Mouse (Mus musculus): Measurements from ENCODE around the gene Btbd9. TPM values are rescaled to one million over a fixed set of nuclear protein-coding genes. Genes with fewer than 3 reads are reported as not detected.
A peak's percentile ranks its signal among the peaks of the same experiment; 100 is the strongest.
"Not testable (repeated sequence)": the region's sequence is repeated elsewhere in the genome, so short reads cannot be mapped to it uniquely, and the experiment has no call there.

Gene Btbd9
- polyA plus RNA-seq, 1 experiment: 32.7 TPM

GRCm38 (mm10) chr17:30525405-30526295 lies 50.6 kb downstream of the Btbd9 start:
- H3K27me3 ChIP-seq (ENCODE audit: control insufficient read depth, insufficient read depth, low read length): no peaks in the 10 kb centered on the region
- no peak for TF ChIP-seq CTCF (IDR thresholded peaks at IDR 0.05; ENCODE audit: borderline replicate concordance, insufficient read depth, low read depth, low read length)
- no peak for TF ChIP-seq POLR2A (IDR thresholded peaks at IDR 0.05; ENCODE audit: borderline replicate concordance, insufficient read depth, low read length)
- peak; percentile 53 to 55 for DNase-seq
- whole genome bisulfite sequencing: 31% methylated on average over 6 of the region's 6 CpGs
- no peak overlapping the region for H3K4me3 ChIP-seq (replicated peaks; ENCODE audit: insufficient read depth, low read depth, low read length)
- H3K27ac ChIP-seq (ENCODE audit: insufficient read depth, low read length): peak overlapping the region; percentile 58
- H3K4me1 ChIP-seq (ENCODE audit: control insufficient read depth, insufficient read depth, low read length): peaks cover 22% of the 10 kb centered on the region

DNA sequence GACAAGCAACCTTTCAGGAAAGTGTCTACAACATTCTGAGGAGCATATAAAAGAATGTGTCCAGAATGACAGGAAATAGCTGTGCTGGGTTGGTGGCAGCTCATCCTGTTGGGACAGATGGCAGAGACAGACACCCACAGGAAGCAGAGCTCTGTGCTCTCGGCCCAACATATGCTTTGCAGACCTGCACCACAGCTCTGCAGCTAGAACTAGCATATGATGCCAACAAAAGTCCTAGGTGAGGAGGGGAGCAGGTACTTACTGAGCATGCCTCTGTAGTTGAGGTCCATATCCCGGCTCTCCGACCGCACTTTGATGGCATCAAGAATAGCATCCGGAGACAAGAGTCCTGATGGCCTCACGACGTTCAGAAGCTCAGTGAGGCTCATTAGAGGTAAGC lies 51.8 kb downstream of the Btbd9 start:
- WGBS: 11% methylated on average over 7 of the region's 7 CpGs
- H3K4me1 ChIP-seq (ENCODE audit: control insufficient read depth, insufficient read depth, low read length): peaks cover 22% of the 10 kb centered on the region
- DNase-seq: peak; percentile 89 to 98
- TF ChIP-seq POLR2A (IDR thresholded peaks at IDR 0.05; ENCODE audit: borderline replicate concordance, insufficient read depth, low read length): peak; percentile 38; the same call in 1 of the 2 replicates
- TF ChIP-seq CTCF (IDR thresholded peaks at IDR 0.05; ENCODE audit: borderline replicate concordance, insufficient read depth, low read depth, low read length): no peak
- peak overlapping the region; percentile 41 for H3K4me3 ChIP-seq (replicated peaks; ENCODE audit: insufficient read depth, low read depth, low read length)
- H3K27me3 ChIP-seq (ENCODE audit: control insufficient read depth, insufficient read depth, low read length): no peaks in the 10 kb centered on the region
- H3K27ac ChIP-seq (ENCODE audit: insufficient read depth, low read length): peak overlapping the region; percentile 94

DNA sequence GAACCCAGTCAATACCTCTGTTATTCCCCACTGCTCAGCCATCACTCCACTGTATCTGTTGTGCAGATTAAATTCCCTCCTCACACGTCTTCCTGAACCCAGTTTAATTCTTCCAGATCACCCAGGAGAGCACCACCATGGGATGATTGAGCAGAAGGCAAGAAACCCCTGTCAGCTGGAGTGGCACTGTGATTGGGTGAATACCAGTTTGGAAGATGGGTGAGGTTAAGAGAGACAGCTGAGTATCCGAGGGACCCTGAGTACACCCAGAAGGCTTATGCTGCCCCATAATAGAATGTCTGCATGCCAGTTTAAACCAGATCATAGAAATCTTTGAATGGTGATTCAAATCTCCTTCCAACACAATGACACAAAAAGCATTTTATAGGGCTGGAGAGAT lies 52.5 kb downstream of the Btbd9 start:
- peak in 1 of 2 experiments; percentile 37 for DNase-seq
- Histone ChIP-seq H3K4me3 (replicated peaks; ENCODE audit: insufficient read depth, low read depth, low read length) (no peak overlapping the region), H3K4me1 (ENCODE audit: control insufficient read depth, insufficient read depth, low read length) (peaks cover 22% of the 10 kb centered on the region), H3K27ac (ENCODE audit: insufficient read depth, low read length) (peak overlapping the region; percentile 94), H3K27me3 (ENCODE audit: control insufficient read depth, insufficient read depth, low read length) (no peaks in the 10 kb centered on the region)
- TF ChIP-seq CTCF (IDR thresholded peaks at IDR 0.05; ENCODE audit: borderline replicate concordance, insufficient read depth, low read depth, low read length) (no peak), POLR2A (IDR thresholded peaks at IDR 0.05; ENCODE audit: borderline replicate concordance, insufficient read depth, low read length) (no peak)
- WGBS: 38% methylated on average over 2 of the region's 2 CpGs

- TF ChIP-seq POLR2A (IDR thresholded peaks at IDR 0.05; ENCODE audit: borderline replicate concordance, insufficient read depth, low read length): no peak
- no peak for TF ChIP-seq CTCF (IDR thresholded peaks at IDR 0.05; ENCODE audit: borderline replicate concordance, insufficient read depth, low read depth, low read length)
- DNase-seq: peak in 1 of 2 experiments; percentile 6
- Histone ChIP-seq H3K4me3 (replicated peaks; ENCODE audit: insufficient read depth, low read depth, low read length) (no peak overlapping the region), H3K27me3 (ENCODE audit: control insufficient read depth, insufficient read depth, low read length) (no peaks in the 10 kb centered on the region), H3K4me1 (ENCODE audit: control insufficient read depth, insufficient read depth, low read length) (peaks cover 22% of the 10 kb centered on the region), H3K27ac (ENCODE audit: insufficient read depth, low read length) (0 out of 2 replicates have a peak overlapping the region, but pooled peaks have one; percentile 94)
- WGBS: 94% methylated on average over 9 of the region's 9 CpGs
These were observed 53.7 kb downstream of the Btbd9 start for GRCm38 (mm10) chr17:30522406-30523078.

GRCm38 (mm10) chr17:30519172-30519512 lies 57.1 kb downstream of the Btbd9 start:
- H3K4me1 ChIP-seq (ENCODE audit: control insufficient read depth, insufficient read depth, low read length): peaks cover 12% of the 10 kb centered on the region
- not testable (repeated sequence) for H3K27me3 ChIP-seq (ENCODE audit: control insufficient read depth, insufficient read depth, low read length); H3K4me3 ChIP-seq (replicated peaks; ENCODE audit: insufficient read depth, low read depth, low read length); DNase-seq; H3K27ac ChIP-seq (ENCODE audit: insufficient read depth, low read length)
- 87% methylated on average over 2 of the region's 2 CpGs for WGBS

DNA sequence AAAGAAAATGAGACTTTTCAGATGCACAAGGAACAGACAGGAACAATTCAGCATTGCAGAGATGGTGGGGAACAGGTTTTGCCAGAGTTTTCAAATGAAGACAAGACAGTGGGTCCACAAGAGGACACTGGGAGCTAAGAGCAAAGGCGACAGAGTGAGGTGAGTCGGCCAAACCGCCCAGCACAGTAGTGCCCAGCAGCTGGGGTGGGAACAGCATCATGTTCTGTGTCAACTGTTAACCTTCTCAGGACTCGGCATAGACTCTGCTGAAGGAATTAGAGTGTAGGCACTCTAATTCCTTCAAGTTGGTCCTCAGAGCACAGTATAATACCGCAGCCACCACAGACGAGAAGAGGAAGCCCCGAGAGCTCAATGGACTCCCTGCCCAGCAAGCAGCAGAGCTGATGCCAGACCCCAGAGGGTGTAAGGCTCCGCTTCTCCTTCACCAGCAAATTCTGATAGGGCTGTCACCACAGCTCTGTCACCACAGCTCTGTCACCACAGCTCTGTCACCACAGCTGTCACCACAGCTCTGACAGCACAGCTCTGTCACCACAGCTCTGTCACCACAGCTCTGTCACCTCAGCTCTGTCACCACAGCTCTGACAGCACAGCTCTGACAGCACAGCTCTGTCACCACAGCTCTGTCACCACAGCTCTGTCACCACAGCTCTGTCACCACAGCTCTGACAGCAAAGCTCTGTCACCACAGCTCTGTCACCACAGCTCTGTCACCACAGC lies 57.7 kb downstream of the Btbd9 start:
- H3K4me3 ChIP-seq (replicated peaks; ENCODE audit: insufficient read depth, low read depth, low read length): no peak overlapping the region
- WGBS: 65% methylated on average over 8 of the region's 8 CpGs
- H3K27me3 ChIP-seq (ENCODE audit: control insufficient read depth, insufficient read depth, low read length): no peaks in the 10 kb centered on the region
- TF ChIP-seq POLR2A (IDR thresholded peaks at IDR 0.05; ENCODE audit: borderline replicate concordance, insufficient read depth, low read length) (no peak), CTCF (IDR thresholded peaks at IDR 0.05; ENCODE audit: borderline replicate concordance, insufficient read depth, low read depth, low read length) (no peak)
- DNase-seq: no peak
- peaks cover 8% of the 10 kb centered on the region for H3K4me1 ChIP-seq (ENCODE audit: control insufficient read depth, insufficient read depth, low read length)
- H3K27ac ChIP-seq (ENCODE audit: insufficient read depth, low read length): no peak overlapping the region

DNA sequence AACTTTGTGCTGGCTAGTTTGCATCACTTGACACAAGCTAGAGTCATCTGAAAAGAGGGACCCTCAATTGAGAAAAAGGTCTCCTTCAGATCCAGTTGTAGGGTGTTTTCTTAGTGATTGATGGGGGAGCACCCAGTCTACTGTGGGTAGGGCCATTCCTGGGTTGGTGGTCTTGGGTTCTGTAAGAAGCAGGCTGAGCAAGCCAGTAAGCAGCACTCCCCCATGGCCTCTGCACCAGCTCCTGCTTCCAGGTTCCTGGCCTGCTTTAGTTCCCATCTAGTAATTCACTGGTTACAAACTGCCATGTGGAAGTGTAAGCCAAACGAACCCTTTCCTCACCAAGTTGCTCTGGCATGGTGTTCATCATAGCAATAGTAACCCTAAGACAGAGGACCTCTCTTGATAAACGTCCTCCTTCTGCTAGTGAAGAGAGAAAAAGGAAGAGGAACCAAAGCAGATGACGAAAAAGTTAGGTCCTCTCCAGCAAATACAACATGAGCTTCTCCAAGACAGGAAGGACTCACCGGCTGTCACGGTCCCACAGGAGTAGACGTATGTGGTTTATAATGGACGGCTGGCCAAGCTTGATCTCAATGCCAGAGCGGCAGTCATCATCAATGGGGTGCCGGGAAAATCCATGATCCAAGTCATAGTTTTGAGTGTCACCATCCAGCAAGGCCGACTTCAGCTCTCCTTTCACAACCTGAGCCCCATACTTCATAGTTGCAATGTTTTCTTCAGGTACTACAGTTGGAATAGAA lies 59.5 kb downstream of the Btbd9 start:
- H3K4me1 ChIP-seq (ENCODE audit: control insufficient read depth, insufficient read depth, low read length): no peaks in the 10 kb centered on the region; the same call in 1 of the 2 replicates
- WGBS: 77% methylated on average over 10 of the region's 10 CpGs
- no peak overlapping the region for H3K27ac ChIP-seq (ENCODE audit: insufficient read depth, low read length)
- no peaks in the 10 kb centered on the region for H3K27me3 ChIP-seq (ENCODE audit: control insufficient read depth, insufficient read depth, low read length)
- DNase-seq: no peak
- TF ChIP-seq CTCF (IDR thresholded peaks at IDR 0.05; ENCODE audit: borderline replicate concordance, insufficient read depth, low read depth, low read length) (no peak), POLR2A (IDR thresholded peaks at IDR 0.05; ENCODE audit: borderline replicate concordance, insufficient read depth, low read length) (no peak)
- no peak overlapping the region for H3K4me3 ChIP-seq (replicated peaks; ENCODE audit: insufficient read depth, low read depth, low read length)
